Mouse (Mus musculus): ENCODE measurements around the gene Pam.
A peak's percentile ranks its signal among the peaks of the same experiment; 100 is the strongest.

Pam gene

GRCm38 (mm10) chr1:98035736-98036135 lies 59.7 kb downstream of the Pam start:
- no peak for DNase-seq (ENCODE audit: low spot score)

GRCm38 (mm10) chr1:98031802-98032201 lies 63.6 kb downstream of the Pam start:
- no peak for DNase-seq (ENCODE audit: low spot score)

GRCm38 (mm10) chr1:98029025-98029424 lies 66.4 kb downstream of the Pam start:
- no peak for DNase-seq (ENCODE audit: low spot score)

GRCm38 (mm10) chr1:98028468-98028867 lies 67.0 kb downstream of the Pam start:
- DNase-seq (ENCODE audit: low spot score): no peak

- no peak for DNase-seq (ENCODE audit: low spot score)
Observed at GRCm38 (mm10) chr1:98027959-98028358, 67.5 kb downstream of the Pam start.

GRCm38 (mm10) chr1:98025924-98026640 lies 69.4 kb downstream of the Pam start:
- DNase-seq (ENCODE audit: low spot score): no peak

- DNase-seq (ENCODE audit: low spot score): no peak
Observed at GRCm38 (mm10) chr1:98023866-98024265, 71.6 kb downstream of the Pam start.

GRCm38 (mm10) chr1:98018987-98019386 lies 76.5 kb downstream of the Pam start:
- no peak for DNase-seq (ENCODE audit: low spot score)

- DNase-seq (ENCODE audit: low spot score): no peak
Observed at GRCm38 (mm10) chr1:98016004-98016848, 79.2 kb downstream of the Pam start.

GRCm38 (mm10) chr1:98015564-98015963 lies 79.9 kb downstream of the Pam start:
- DNase-seq (ENCODE audit: low spot score): no peak

- peak; percentile 44 for DNase-seq (ENCODE audit: low spot score)
Observed at GRCm38 (mm10) chr1:98002561-98003425, 92.7 kb downstream of the Pam start.

- DNase-seq (ENCODE audit: low spot score): no peak
Observed at GRCm38 (mm10) chr1:97999465-97999864, 96.0 kb downstream of the Pam start.

- peak; percentile 12 for DNase-seq (ENCODE audit: low spot score)
Observed at GRCm38 (mm10) chr1:97998961-97999360, 96.5 kb downstream of the Pam start.

- DNase-seq (ENCODE audit: low spot score): no peak
Observed at GRCm38 (mm10) chr1:97997088-97997487, 98.4 kb downstream of the Pam start.

- DNase-seq (ENCODE audit: low spot score): no peak
Observed at GRCm38 (mm10) chr1:97991976-97992375, 103.5 kb downstream of the Pam start.

- DNase-seq (ENCODE audit: low spot score): no peak
Observed at GRCm38 (mm10) chr1:97983189-97983588, 112.3 kb downstream of the Pam start.

- no peak for DNase-seq (ENCODE audit: low spot score)
Observed at GRCm38 (mm10) chr1:97979422-97979821, 116.0 kb downstream of the Pam start.

GRCm38 (mm10) chr1:97977521-97977920 lies 117.9 kb downstream of the Pam start:
- DNase-seq (ENCODE audit: low spot score): no peak

- DNase-seq (ENCODE audit: low spot score): peak; percentile 83
Observed at GRCm38 (mm10) chr1:97976873-97977473, 118.5 kb downstream of the Pam start.

- peak; percentile 45 for DNase-seq (ENCODE audit: low spot score)
Observed at GRCm38 (mm10) chr1:97976072-97976471, 119.4 kb downstream of the Pam start.

GRCm38 (mm10) chr1:97974968-97975367 lies 120.5 kb downstream of the Pam start:
- DNase-seq (ENCODE audit: low spot score): peak; percentile 48

GRCm38 (mm10) chr1:97969765-97970164 lies 125.7 kb downstream of the Pam start:
- no peak for DNase-seq (ENCODE audit: low spot score)
